Mouse (Mus musculus) intestine, embryonic 15.5 days (tissue): Measurements from ENCODE around the gene Cox19. TPM values are rescaled to one million over a fixed set of nuclear protein-coding genes. Genes with fewer than 3 reads are reported as not detected.

ENCODE experiments used
- ATAC-seq: fragments of 200-750 bp; cut with Nextera tagmentation; 2 replicates; pipeline ENCODE4 v1.8.0; 2017; ENCODE audit warnings: moderate TSS enrichment, moderate library complexity
- H3K27ac ChIP-seq: fragments of 300-500 bp; sonication (generic); 2 replicates; pipeline ENCODE4 v1.5.1; 2015; ENCODE audit warnings: mild to moderate bottlenecking, inconsistent platforms
- H3K27me3 ChIP-seq: fragments of 300-500 bp; sonication (generic); replicated peaks from 2 replicates; pipeline ENCODE4 v1.6.1; 2015; ENCODE audit warnings: inconsistent platforms
- H3K36me3 ChIP-seq: fragments of 300-500 bp; sonication (generic); 2 replicates; pipeline ENCODE4 v1.6.1; 2015; ENCODE audit warnings: inconsistent platforms
- H3K4me1 ChIP-seq: fragments of 300-500 bp; sonication (generic); replicated peaks from 2 replicates; pipeline ENCODE4 v1.6.1; 2015; ENCODE audit warnings: inconsistent platforms
- H3K4me2 ChIP-seq: fragments of 300-500 bp; sonication (generic); replicated peaks from 2 replicates; pipeline ENCODE4 v1.6.1; 2015; ENCODE audit warnings: mild to moderate bottlenecking, inconsistent platforms
- H3K4me3 ChIP-seq: fragments of 300-500 bp; sonication (generic); replicated peaks from 2 replicates; pipeline ENCODE4 v1.5.1; 2015; ENCODE audit warnings: inconsistent platforms
- H3K9ac ChIP-seq: fragments of 300-500 bp; sonication (generic); 2 replicates; pipeline ENCODE4 v1.6.1; 2015; ENCODE audit warnings: inconsistent platforms
- H3K9me3 ChIP-seq: fragments of 300-500 bp; sonication (generic); 2 replicates; pipeline ENCODE4 v1.6.1; 2016; ENCODE audit warnings: inconsistent platforms
- WGBS: fragments of 180-500 bp; shearing (Covaris S2); methylation state at CpG from one replicate; pipeline ENCODE4 v1.1.7; 2015; 5-methylcytosine and 5-hydroxymethylcytosine counted together
- microRNA counts: library from miRNA; unstranded; fragments of <30 nt; microRNA quantifications from one replicate; lab custom pipeline; 2016
- polyA plus RNA-seq: library from polyadenylated mRNA; unstranded; fragments of >200 nt; fragmentation: Nextera tagmentation; extraction: Ambion mirVana; gene quantifications from 2 replicates; pipeline ENCODE4 v1.2.1, GENCODE M21; 2015

Gene Cox19
- polyA plus RNA-seq, 1 experiment from 2014 or later, result 162 TPM

GRCm38 (mm10) chr5:139297745-139298144 lies 53.5 kb downstream of the Cox19 start:
- WGBS, result 90% methylated on average over 5 of the region's 5 CpGs
- H3K4me3 ChIP-seq, result no peak overlapping the region
- no peaks in the 10 kb centered on the region for H3K36me3 ChIP-seq
- H3K27ac ChIP-seq, result 0 out of 2 replicates have a peak overlapping the region, but pooled peaks have one; percentile 27
- no peak overlapping the region for H3K4me2 ChIP-seq
- no peaks in the 10 kb centered on the region for H3K9me3 ChIP-seq
- ATAC-seq, result no peak
- peaks cover 22% of the 10 kb centered on the region for H3K4me1 ChIP-seq
- H3K27me3 ChIP-seq, result no peaks in the 10 kb centered on the region
- H3K9ac ChIP-seq, result no peak overlapping the region

GRCm38 (mm10) chr5:139297092-139297491 lies 54.1 kb downstream of the Cox19 start:
- no peaks in the 10 kb centered on the region for H3K27me3 ChIP-seq
- no peak overlapping the region for H3K4me3 ChIP-seq
- H3K4me2 ChIP-seq, result no peak overlapping the region
- no peaks in the 10 kb centered on the region for H3K9me3 ChIP-seq
- no peak overlapping the region for H3K9ac ChIP-seq
- no peaks in the 10 kb centered on the region for H3K36me3 ChIP-seq
- peaks cover 22% of the 10 kb centered on the region for H3K4me1 ChIP-seq
- H3K27ac ChIP-seq, result 0 out of 2 replicates have a peak overlapping the region, but pooled peaks have one; percentile 27
- 74% methylated on average over 10 of the region's 10 CpGs for WGBS
- peak; percentile 67 for ATAC-seq

GRCm38 (mm10) chr5:139294089-139294488 lies 57.1 kb downstream of the Cox19 start:
- no peak for ATAC-seq
- Histone ChIP-seq H3K36me3 (no peaks in the 10 kb centered on the region), H3K4me2 (no peak overlapping the region), H3K9ac (no peak overlapping the region), H3K4me1 (peaks cover 5% of the 10 kb centered on the region; the same call in 1 of the 2 replicates), H3K4me3 (no peak overlapping the region), H3K9me3 (no peaks in the 10 kb centered on the region), H3K27me3 (no peaks in the 10 kb centered on the region), H3K27ac (no peak overlapping the region)
- 78% methylated on average over 2 of the region's 2 CpGs for WGBS

DNA sequence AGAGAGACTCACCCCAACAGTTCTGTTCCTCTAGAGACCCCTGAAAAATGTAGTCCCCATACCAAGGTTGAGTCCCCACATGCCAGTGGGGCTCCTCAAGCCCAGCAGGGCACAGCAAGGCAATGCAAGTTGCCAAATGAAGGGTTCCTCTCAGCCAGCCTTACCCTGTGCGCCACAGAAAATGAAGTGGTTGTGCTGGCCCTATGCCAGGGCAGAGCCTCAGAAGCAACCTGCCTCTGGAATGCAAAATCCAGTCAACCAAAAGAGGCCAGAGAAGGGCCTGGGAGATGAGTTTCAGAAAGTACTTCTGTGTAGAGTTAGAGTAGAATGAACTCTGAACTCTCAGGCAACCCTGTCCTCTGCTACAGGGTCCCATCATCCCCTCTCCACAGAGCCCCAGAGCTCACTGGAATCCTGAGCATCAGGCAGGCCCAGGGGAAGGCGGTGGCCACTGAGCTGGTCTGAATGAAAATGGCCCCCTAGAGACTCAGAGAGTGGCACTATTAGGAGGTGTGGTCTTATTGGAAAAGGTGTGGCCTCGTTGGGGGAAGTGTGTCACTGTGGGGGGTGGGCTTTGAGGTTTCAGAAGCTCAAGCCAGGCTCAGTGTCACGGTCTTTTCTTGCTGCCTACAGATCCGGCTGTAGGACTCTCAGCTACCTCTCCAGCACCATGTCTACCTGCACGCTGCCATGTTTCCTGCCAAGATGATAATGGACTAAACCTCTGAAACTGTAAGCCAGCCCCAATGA lies 59.2 kb downstream of the Cox19 start:
- WGBS, result 71% methylated on average over 6 of the region's 6 CpGs
- Histone ChIP-seq H3K36me3 (no peaks in the 10 kb centered on the region), H3K9ac (no peak overlapping the region), H3K4me3 (no peak overlapping the region), H3K4me2 (no peak overlapping the region), H3K4me1 (peaks cover 3% of the 10 kb centered on the region), H3K27ac (no peak overlapping the region), H3K27me3 (no peaks in the 10 kb centered on the region), H3K9me3 (no peaks in the 10 kb centered on the region)
- ATAC-seq, result no peak

- H3K4me2 ChIP-seq, result no peak overlapping the region
- WGBS, result 84% methylated on average over 12 of the region's 12 CpGs
- no peak overlapping the region for H3K4me3 ChIP-seq
- H3K4me1 ChIP-seq, result peaks cover 16% of the 10 kb centered on the region
- no peak for ATAC-seq
- no peaks in the 10 kb centered on the region for H3K27me3 ChIP-seq
- no peaks in the 10 kb centered on the region for H3K9me3 ChIP-seq
- H3K27ac ChIP-seq, result no peak overlapping the region
- H3K9ac ChIP-seq, result no peak overlapping the region
- no peaks in the 10 kb centered on the region for H3K36me3 ChIP-seq
Observed at GRCm38 (mm10) chr5:139290467-139291259, 60.6 kb downstream of the Cox19 start.

DNA sequence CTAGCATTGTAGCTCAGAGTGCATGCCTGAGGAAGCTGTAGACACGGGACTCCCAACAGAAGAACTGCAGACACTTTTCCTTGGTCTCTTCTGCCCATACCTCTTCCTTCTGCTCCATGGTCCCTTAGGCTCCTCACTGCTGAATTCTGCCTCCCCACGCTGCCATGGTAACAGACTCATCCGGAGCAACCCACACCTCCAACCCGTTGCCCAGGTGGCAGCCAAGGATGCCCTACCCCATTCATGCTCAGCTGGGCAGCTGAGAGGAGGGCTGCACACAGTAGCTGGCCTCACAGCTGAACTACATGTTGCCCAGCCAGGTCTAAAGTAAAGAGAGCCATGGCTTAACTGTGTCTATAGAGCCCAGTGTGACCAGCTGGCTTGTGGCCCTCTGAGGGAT lies 62.6 kb downstream of the Cox19 start:
- Histone ChIP-seq H3K4me2 (no peak overlapping the region), H3K9me3 (no peaks in the 10 kb centered on the region), H3K27me3 (no peaks in the 10 kb centered on the region), H3K9ac (no peak overlapping the region), H3K4me3 (no peak overlapping the region), H3K36me3 (no peaks in the 10 kb centered on the region), H3K27ac (no peak overlapping the region), H3K4me1 (peaks cover 26% of the 10 kb centered on the region)
- 79% methylated on average over 4 of the region's 4 CpGs for WGBS
- ATAC-seq, result no peak

GRCm38 (mm10) chr5:139287787-139288186 lies 63.4 kb downstream of the Cox19 start:
- H3K9ac ChIP-seq, result no peak overlapping the region
- 94% methylated on average over 4 of the region's 4 CpGs for WGBS
- no peaks in the 10 kb centered on the region for H3K36me3 ChIP-seq
- no peak overlapping the region for H3K27ac ChIP-seq
- H3K4me3 ChIP-seq, result no peak overlapping the region
- ATAC-seq, result no peak
- no peak overlapping the region for H3K4me2 ChIP-seq
- no peaks in the 10 kb centered on the region for H3K9me3 ChIP-seq
- peaks cover 26% of the 10 kb centered on the region for H3K4me1 ChIP-seq
- no peaks in the 10 kb centered on the region for H3K27me3 ChIP-seq

- H3K27ac ChIP-seq, result peak overlapping the region; percentile 72
- no peak overlapping the region for H3K4me2 ChIP-seq
- 64% methylated on average over 5 of the region's 5 CpGs for WGBS
- no peaks in the 10 kb centered on the region for H3K27me3 ChIP-seq
- no peak overlapping the region for H3K4me3 ChIP-seq
- no peaks in the 10 kb centered on the region for H3K9me3 ChIP-seq
- no peak overlapping the region for H3K9ac ChIP-seq
- H3K4me1 ChIP-seq, result peaks cover 30% of the 10 kb centered on the region
- ATAC-seq, result peak; percentile 48; the same call in 1 of the 2 replicates
- H3K36me3 ChIP-seq, result no peaks in the 10 kb centered on the region
Observed at GRCm38 (mm10) chr5:139287099-139287498, 64.1 kb downstream of the Cox19 start.

MicroRNAs encoded within 50 kb of the gene (microRNA counts, 519-probe panel; counts per million panel counts)
- microRNA mmu-miR-339-3p (lab: Ali Mortazavi, UCI) (97.1 counts per million, percentile 29 among the panel's probes with 10 or more counts), microRNA mmu-miR-339-5p (lab: Ali Mortazavi, UCI) (97.1 counts per million, percentile 29 among the panel's probes with 10 or more counts)

Other genes with a start within 250 kb of the Cox19 start
- gene Prkar1b, start 201.4 kb downstream of the Cox19 start, polyA plus RNA-seq, result 25.3 and 26.1 TPM in 2 replicates
- 7.0 and 7.5 TPM in 2 replicates for gene Dnaaf5, start 201.2 kb downstream of the Cox19 start, polyA plus RNA-seq
- gene Sun1, start 150.8 kb downstream of the Cox19 start, polyA plus RNA-seq, result 39.8 and 41.2 TPM in 2 replicates
- gene Get4, start 99.1 kb downstream of the Cox19 start, polyA plus RNA-seq, result 147 and 148 TPM in 2 replicates
- 20.1 and 20.5 TPM in 2 replicates for gene Adap1, start 25.8 kb downstream of the Cox19 start, polyA plus RNA-seq
- 23.5 and 25.8 TPM in 2 replicates for gene Cyp2w1, start 1.2 kb upstream of the Cox19 start, polyA plus RNA-seq
- 2.2 and 2.7 TPM in 2 replicates for gene Gpr146, start 26.3 kb upstream of the Cox19 start, polyA plus RNA-seq
- 0.81 and 0.85 TPM in 2 replicates for gene C130050O18Rik, start 53.9 kb upstream of the Cox19 start, polyA plus RNA-seq
- gene Gper1, start 71.7 kb upstream of the Cox19 start, polyA plus RNA-seq, result 2.1 TPM in 2 replicates
- 31.8 and 38.4 TPM in 2 replicates for gene 3110082I17Rik, start 109.1 kb upstream of the Cox19 start, polyA plus RNA-seq
- gene Zfand2a, start 133.1 kb upstream of the Cox19 start, polyA plus RNA-seq, result 6.0 and 7.0 TPM in 2 replicates
- gene Uncx, start 192.1 kb upstream of the Cox19 start, polyA plus RNA-seq, result 0.23 TPM in 1 of 2 replicates, not detected in the other